Mouse (Mus musculus): Measurements from ENCODE around the gene Creb5. TPM values are rescaled to one million over a fixed set of nuclear protein-coding genes. Genes with fewer than 3 reads are reported as not detected.

Gene Creb5
- polyA plus RNA-seq, 1 experiment from 2014 or later: 7.9 TPM

DNA sequence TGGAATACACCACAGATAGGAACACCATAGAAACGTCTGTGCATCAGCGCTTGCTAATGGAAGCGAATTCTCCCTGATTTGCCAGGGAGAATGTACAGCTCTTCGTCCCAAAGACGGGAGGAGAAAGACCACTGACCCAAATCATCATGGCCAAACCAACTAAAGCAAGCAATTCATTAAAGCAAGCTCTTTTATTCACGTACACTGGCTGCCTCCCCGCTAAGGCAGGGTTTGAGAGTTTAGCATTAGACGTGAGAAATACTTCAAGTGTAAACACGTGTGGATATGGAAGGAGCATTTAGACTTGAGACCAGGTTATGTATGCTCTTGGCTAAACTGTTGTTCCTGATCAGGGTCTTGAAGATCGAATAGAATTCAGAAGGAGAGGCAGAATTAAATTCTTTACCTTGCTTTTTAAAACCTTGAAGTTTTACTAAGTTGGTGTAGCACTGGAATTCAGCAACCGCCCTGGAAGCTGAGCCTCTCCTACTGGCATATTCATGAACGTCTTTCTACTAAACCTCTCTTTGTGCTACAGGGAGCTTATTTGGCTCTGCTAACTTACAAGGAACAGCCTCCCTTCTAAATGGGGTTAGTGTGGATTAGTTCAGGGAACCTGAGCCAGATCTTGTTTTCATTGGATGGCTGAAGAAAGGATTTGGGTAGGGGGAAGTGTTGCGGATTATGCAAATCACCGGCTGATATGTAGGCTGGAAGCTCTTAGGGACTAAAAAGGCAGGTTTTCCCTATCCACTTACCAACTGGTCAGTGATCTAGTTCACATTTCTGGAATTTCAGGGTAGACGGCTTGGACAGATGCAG lies 337.6 kb downstream of the Creb5 start:
- H3K27ac ChIP-seq: peak overlapping the region; percentile 19; the same call in 1 of the 2 replicates
- no peak overlapping the region for H3K4me2 ChIP-seq (replicated peaks)
- no peak overlapping the region for H3K4me3 ChIP-seq
- H3K9me3 ChIP-seq (replicated peaks): no peaks in the 10 kb centered on the region
- H3K36me3 ChIP-seq: no peaks in the 10 kb centered on the region
- peaks cover 5% of the 10 kb centered on the region; the same call in 1 of the 2 replicates for H3K4me1 ChIP-seq
- no peak overlapping the region for H3K9ac ChIP-seq
- no peak for ATAC-seq (ENCODE audit: low FRiP score)
- no peaks in the 10 kb centered on the region; the same call in 1 of the 2 replicates for H3K27me3 ChIP-seq
- WGBS: 45% methylated on average over 15 of the region's 15 CpGs

- Histone ChIP-seq H3K27ac (no peak overlapping the region), H3K4me3 (no peak overlapping the region), H3K4me2 (replicated peaks) (no peak overlapping the region), H3K36me3 (no peaks in the 10 kb centered on the region), H3K4me1 (peaks cover 5% of the 10 kb centered on the region; the same call in 1 of the 2 replicates), H3K9me3 (replicated peaks) (no peaks in the 10 kb centered on the region), H3K27me3 (no peaks in the 10 kb centered on the region; the same call in 1 of the 2 replicates), H3K9ac (no peak overlapping the region)
- WGBS: 85% methylated on average over 5 of the region's 5 CpGs
- no peak for ATAC-seq (ENCODE audit: low FRiP score)
Observed at GRCm38 (mm10) chr6:53626044-53626443, 339.0 kb downstream of the Creb5 start.

GRCm38 (mm10) chr6:53628714-53629113 lies 341.6 kb downstream of the Creb5 start:
- H3K27me3 ChIP-seq: no peaks in the 10 kb centered on the region; the same call in 1 of the 2 replicates
- no peak overlapping the region for H3K4me3 ChIP-seq
- H3K4me1 ChIP-seq: peaks cover 5% of the 10 kb centered on the region; the same call in 1 of the 2 replicates
- no peak for ATAC-seq (ENCODE audit: low FRiP score)
- no peak overlapping the region for H3K27ac ChIP-seq
- H3K4me2 ChIP-seq (replicated peaks): no peak overlapping the region
- no peaks in the 10 kb centered on the region for H3K9me3 ChIP-seq (replicated peaks)
- H3K36me3 ChIP-seq: no peaks in the 10 kb centered on the region
- H3K9ac ChIP-seq: no peak overlapping the region

- Histone ChIP-seq H3K36me3 (no peaks in the 10 kb centered on the region), H3K4me2 (replicated peaks) (no peak overlapping the region), H3K27ac (no peak overlapping the region), H3K4me3 (no peak overlapping the region), H3K4me1 (0 out of 2 replicates have a peak, but pooled peaks cover 5% of the 10 kb centered on the region), H3K27me3 (no peaks in the 10 kb centered on the region), H3K9ac (no peak overlapping the region), H3K9me3 (replicated peaks) (no peaks in the 10 kb centered on the region)
- ATAC-seq (ENCODE audit: low FRiP score): no peak
- 90% methylated on average over 7 of the region's 7 CpGs for WGBS
Observed at GRCm38 (mm10) chr6:53635453-53635852, 348.4 kb downstream of the Creb5 start.

DNA sequence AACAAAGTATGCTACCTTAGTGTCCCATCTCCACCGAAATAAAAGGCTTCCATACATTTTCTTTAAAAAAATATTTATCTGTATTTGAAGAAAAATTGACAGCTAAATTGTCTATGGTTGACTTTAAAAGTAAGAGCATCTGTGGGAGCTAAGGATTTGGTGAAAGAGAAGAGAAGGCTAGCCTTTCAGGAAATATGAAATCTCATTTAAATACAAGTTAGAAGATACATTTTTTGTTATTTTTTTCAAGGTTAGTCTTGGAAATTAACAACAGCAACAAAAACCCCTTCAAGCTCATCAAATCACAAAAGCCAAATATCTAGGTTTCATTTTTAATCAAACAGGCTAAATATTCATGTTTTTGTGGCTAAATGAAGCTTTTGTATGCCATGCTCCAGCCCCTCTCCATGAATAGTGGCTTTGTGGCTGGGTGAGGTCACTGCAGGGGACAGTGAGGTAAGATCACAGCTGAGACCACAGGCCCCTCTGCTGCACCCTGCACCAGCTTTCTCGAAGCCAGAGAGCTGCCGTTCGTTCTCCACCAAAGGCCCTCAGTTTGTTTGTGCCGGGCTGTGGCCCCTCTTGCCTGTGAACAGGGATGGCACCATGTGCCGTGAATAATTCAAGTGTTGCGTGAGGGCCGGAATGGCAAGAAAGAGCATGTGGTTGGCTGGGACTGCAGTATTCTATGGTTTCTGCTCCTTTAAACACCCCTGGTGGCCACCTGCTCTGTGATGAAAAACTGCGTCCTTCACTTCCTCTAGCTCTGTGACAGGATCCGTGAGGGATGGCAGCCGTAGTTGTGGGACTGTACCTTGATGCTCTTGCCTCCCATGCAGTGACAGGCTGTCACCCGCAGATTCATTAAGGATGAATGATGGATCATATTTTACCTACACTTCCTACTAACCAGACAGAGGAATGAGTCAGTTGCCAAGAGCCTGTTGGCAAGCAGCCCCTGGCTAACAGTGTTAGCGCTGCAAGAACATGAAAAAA lies 350.6 kb downstream of the Creb5 start:
- H3K4me3 ChIP-seq: no peak overlapping the region
- no peak overlapping the region for H3K4me2 ChIP-seq (replicated peaks)
- H3K27me3 ChIP-seq: no peaks in the 10 kb centered on the region
- H3K9me3 ChIP-seq (replicated peaks): no peaks in the 10 kb centered on the region
- WGBS: 67% methylated on average over 13 of the region's 13 CpGs
- no peak for ATAC-seq (ENCODE audit: low FRiP score)
- H3K4me1 ChIP-seq: 0 out of 2 replicates have a peak, but pooled peaks cover 7% of the 10 kb centered on the region
- no peak overlapping the region for H3K27ac ChIP-seq
- no peaks in the 10 kb centered on the region for H3K36me3 ChIP-seq
- H3K9ac ChIP-seq: no peak overlapping the region

- Histone ChIP-seq H3K4me1 (0 out of 2 replicates have a peak, but pooled peaks cover 9% of the 10 kb centered on the region), H3K9me3 (replicated peaks) (no peaks in the 10 kb centered on the region), H3K4me2 (replicated peaks) (no peak overlapping the region), H3K27ac (no peak overlapping the region), H3K4me3 (no peak overlapping the region), H3K36me3 (no peaks in the 10 kb centered on the region), H3K9ac (no peak overlapping the region), H3K27me3 (no peaks in the 10 kb centered on the region)
- ATAC-seq (ENCODE audit: low FRiP score): no peak
- WGBS: 76% methylated on average over 30 of the region's 30 CpGs
Observed at GRCm38 (mm10) chr6:53641633-53642605, 354.8 kb downstream of the Creb5 start.

DNA sequence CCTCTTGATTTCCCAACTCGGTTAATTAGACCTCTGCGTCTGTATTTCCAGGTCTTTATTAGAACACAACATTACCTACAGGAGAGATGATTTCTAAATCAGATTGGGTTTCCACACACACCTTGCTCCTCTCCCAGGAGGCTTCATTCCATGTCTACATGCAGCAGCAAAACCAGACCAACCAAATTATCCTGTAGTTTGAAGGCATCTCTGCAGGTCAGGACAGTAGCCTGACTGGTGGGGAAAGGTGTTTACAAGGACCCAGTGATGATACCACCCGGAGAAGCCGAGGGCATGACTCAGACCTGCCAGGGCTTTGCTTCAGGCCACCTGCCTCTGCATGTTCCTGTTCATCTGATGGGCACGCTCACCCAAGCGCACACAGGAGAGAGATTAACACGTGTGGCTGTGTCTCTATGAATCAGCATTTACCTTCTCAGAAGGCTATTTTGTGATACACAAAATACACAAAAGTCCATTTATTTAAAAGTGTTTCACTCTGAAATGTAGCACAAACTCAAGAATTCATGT lies 355.8 kb downstream of the Creb5 start:
- H3K4me1 ChIP-seq: 0 out of 2 replicates have a peak, but pooled peaks cover 5% of the 10 kb centered on the region
- ATAC-seq (ENCODE audit: low FRiP score): no peak
- H3K4me2 ChIP-seq (replicated peaks): no peak overlapping the region
- no peak overlapping the region for H3K27ac ChIP-seq
- H3K9ac ChIP-seq: no peak overlapping the region
- WGBS: 93% methylated on average over 7 of the region's 7 CpGs
- H3K36me3 ChIP-seq: no peaks in the 10 kb centered on the region
- no peaks in the 10 kb centered on the region for H3K9me3 ChIP-seq (replicated peaks)
- H3K27me3 ChIP-seq: no peaks in the 10 kb centered on the region
- H3K4me3 ChIP-seq: no peak overlapping the region

DNA sequence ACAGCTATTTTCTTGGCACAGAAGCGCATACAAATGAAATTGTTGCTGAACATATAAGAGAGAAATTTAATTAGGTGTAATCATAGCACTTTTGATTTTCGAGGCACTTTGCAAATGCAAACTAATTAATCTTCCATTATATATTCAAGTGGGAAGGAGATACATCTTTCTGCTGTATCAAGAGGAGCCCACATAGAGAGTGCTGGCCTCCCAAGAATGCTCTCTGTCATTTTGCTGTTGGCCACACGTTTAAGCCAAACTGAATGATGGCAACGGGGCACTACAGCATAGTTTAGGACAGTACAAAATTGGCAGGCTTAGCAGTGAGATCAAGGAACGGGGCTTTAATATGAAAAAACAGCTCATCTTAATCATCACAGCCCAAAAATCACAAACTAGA lies 356.4 kb downstream of the Creb5 start:
- no peaks in the 10 kb centered on the region for H3K36me3 ChIP-seq
- no peaks in the 10 kb centered on the region for H3K27me3 ChIP-seq
- ATAC-seq (ENCODE audit: low FRiP score): no peak
- no peaks in the 10 kb centered on the region for H3K9me3 ChIP-seq (replicated peaks)
- 75% methylated on average over 5 of the region's 5 CpGs for WGBS
- H3K4me2 ChIP-seq (replicated peaks): no peak overlapping the region
- 0 out of 2 replicates have a peak, but pooled peaks cover 4% of the 10 kb centered on the region for H3K4me1 ChIP-seq
- H3K27ac ChIP-seq: no peak overlapping the region
- H3K4me3 ChIP-seq: no peak overlapping the region
- H3K9ac ChIP-seq: no peak overlapping the region

DNA sequence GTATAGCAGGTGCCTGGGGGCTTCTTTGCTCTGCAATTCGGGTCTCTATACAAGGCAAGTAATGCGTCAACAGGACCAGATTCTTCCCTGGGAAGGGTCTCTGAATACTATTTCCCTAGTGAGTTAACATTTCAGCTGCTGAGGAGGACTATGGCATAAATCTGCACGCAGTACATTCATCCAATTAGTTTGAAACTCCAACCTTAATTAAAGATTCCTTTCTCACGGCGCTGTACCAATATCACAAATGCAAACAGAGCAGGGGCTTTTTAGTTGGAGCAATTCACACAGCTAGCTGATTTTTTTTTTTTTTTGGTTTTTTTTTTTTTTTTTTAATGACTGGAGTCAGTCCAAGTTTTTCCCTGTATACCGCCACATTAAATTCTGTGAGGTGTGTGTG lies 357.0 kb downstream of the Creb5 start:
- Histone ChIP-seq H3K4me3 (no peak overlapping the region), H3K4me2 (replicated peaks) (no peak overlapping the region), H3K36me3 (no peaks in the 10 kb centered on the region), H3K4me1 (0 out of 2 replicates have a peak, but pooled peaks cover 4% of the 10 kb centered on the region), H3K9me3 (replicated peaks) (no peaks in the 10 kb centered on the region), H3K27ac (no peak overlapping the region), H3K9ac (no peak overlapping the region), H3K27me3 (no peaks in the 10 kb centered on the region)
- WGBS: 71% methylated on average over 6 of the region's 6 CpGs
- no peak for ATAC-seq (ENCODE audit: low FRiP score)

DNA sequence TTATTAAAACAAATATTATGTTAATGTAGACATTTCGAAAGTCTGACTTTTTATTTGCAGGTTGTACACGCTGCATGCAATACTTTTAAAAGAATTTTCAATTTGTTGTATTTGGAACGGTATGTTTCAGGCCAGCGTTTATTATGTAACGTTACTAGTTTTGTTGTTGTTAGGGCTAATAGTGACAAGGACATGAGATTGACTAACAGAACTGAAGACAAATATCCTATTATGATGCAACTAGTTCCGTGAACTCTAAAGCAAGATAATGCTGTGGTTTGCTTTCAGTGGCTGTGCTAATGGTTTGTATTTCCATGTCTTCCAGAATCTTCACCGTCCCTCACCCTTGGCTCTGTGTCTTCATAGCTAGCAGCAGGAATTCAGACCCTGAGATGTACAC lies 357.9 kb downstream of the Creb5 start:
- Histone ChIP-seq H3K4me2 (replicated peaks) (no peak overlapping the region), H3K27ac (no peak overlapping the region), H3K36me3 (no peaks in the 10 kb centered on the region), H3K27me3 (no peaks in the 10 kb centered on the region), H3K9me3 (replicated peaks) (no peaks in the 10 kb centered on the region), H3K4me3 (no peak overlapping the region), H3K4me1 (0 out of 2 replicates have a peak, but pooled peaks cover 4% of the 10 kb centered on the region), H3K9ac (no peak overlapping the region)
- 94% methylated on average over 7 of the region's 7 CpGs for WGBS
- ATAC-seq (ENCODE audit: low FRiP score): no peak

- 93% methylated on average over 1 of the region's 1 CpGs for WGBS
- Histone ChIP-seq H3K27ac (no peak overlapping the region), H3K27me3 (no peaks in the 10 kb centered on the region), H3K9ac (no peak overlapping the region), H3K4me3 (no peak overlapping the region), H3K4me1 (peaks cover 14% of the 10 kb centered on the region), H3K36me3 (no peaks in the 10 kb centered on the region), H3K9me3 (replicated peaks) (no peaks in the 10 kb centered on the region), H3K4me2 (replicated peaks) (no peak overlapping the region)
- ATAC-seq (ENCODE audit: low FRiP score): no peak
Observed at GRCm38 (mm10) chr6:53649782-53650181, 362.7 kb downstream of the Creb5 start.
